Mouse (Mus musculus): ENCODE results near the gene Sgcd. TPM values are rescaled to one million over a fixed set of nuclear protein-coding genes. Genes with fewer than 3 reads are reported as not detected.
A peak's percentile ranks its signal among the peaks of the same experiment; 100 is the strongest.

Gene Sgcd
- total RNA-seq (2014; rRNA removed) (40.6 and 51.3 TPM in 2 replicates), polyA plus RNA-seq (2015; fragmentation: Nextera tagmentation; extraction: Ambion mirVana) (4.0 and 4.6 TPM in 2 replicates)

DNA sequence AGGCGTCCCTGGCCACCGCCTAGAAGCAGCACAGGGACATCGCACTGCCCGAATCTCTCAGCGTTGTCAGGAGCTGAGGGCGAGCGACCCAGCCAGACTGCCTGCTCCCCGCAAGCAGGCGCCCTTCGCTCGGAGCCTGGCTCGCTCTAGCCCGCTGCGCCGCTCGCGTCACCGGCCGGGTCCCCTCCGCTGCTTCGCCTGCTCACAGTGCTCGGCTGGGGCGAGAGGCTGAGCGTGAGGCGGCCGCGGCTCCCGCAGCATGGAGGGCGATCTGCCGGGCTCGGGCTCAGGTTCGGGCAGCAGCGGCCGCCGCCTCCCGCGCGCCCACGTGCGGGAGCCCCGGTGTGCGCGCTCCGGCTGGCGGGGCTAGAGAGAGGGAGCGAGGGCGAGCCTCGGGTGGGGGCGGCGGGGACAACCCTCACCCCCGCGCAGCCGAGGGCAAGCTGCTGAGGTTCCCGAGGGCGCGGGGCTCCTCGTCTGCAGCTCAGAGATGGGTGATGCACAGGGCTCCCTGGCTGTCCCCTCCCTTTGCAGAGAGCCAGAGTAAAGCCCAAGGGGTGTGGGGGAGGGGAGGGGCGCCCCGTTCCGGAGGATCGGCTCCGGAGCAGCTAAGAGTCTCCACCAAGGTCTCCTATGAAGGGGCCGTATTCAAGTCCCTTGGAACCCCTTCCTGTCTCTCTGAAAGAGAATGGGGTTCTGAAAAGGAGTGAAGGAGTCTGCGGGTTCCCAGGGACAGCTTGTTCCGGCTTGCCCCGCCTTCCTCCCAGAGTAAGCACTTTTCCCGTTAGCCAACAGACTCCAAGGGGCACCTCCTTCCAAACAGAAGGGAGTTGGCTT is at the start of gene Sgcd:
Gene Sgcd, minus strand, starts transcription at position 273 of the 837 bp plus-strand sequence.
- H3K27ac ChIP-seq (ENCODE audit: low read depth, low read length): peak within 1 kb of the TSS; percentile 72
- 2% methylated on average over 65 of the region's 67 CpGs for WGBS

DNA sequence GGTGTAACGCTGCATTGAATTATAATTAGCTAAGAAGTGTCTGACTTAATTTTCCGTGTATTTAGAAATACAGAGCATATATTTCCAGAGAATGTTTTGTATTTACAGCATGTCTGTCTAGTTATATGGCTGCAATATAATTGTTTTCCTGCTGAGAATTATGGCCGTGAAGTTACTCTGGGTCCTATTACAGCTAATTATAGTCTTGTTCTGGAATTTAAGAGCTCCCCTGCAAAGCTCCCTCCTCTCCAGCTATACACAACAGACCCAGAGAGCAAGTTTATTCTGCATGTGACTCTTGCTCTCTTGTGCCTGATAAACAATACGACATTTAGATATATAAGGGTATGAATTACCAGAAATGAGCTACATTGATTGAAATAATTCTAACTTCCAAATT is 49.3 kb upstream of the Sgcd start:
- no peaks in the 10 kb centered on the region for H3K9me3 ChIP-seq (ENCODE audit: low read length)
- H3K27ac ChIP-seq (ENCODE audit: low read depth, low read length): no peak overlapping the region
- 79% methylated on average over 4 of the region's 4 CpGs for WGBS
- ATAC-seq (ENCODE audit: low FRiP score): no peak
- H3K4me2 ChIP-seq (ENCODE audit: low read depth, low read length, poor library complexity, severe bottlenecking): no peak overlapping the region
- no peaks in the 10 kb centered on the region for H3K36me3 ChIP-seq (ENCODE audit: insufficient read depth, low read length)
- no peak overlapping the region for H3K9ac ChIP-seq (replicated peaks; ENCODE audit: low read length, poor library complexity, severe bottlenecking)
- TF ChIP-seq CTCF (IDR thresholded peaks at IDR 0.05): no peak
- H3K4me1 ChIP-seq (ENCODE audit: insufficient read depth, low read length): no peaks in the 10 kb centered on the region
- H3K27me3 ChIP-seq (ENCODE audit: insufficient read depth, low read length): no peaks in the 10 kb centered on the region
- no peak for DNase-seq (ENCODE audit: low spot score)
- H3K4me3 ChIP-seq (ENCODE audit: low read depth, low read length): no peak overlapping the region

More for the DNA sequence above, at the start of gene Sgcd:
- peak within 1 kb of the TSS; percentile 71 for H3K9ac ChIP-seq (replicated peaks; ENCODE audit: low read length, poor library complexity, severe bottlenecking)
- H3K27me3 ChIP-seq (ENCODE audit: insufficient read depth, low read length): no peaks in the 10 kb centered on the region
- TF ChIP-seq CTCF (IDR thresholded peaks at IDR 0.05): no peak
- peak within 1 kb of the TSS; percentile 69 for H3K4me3 ChIP-seq (ENCODE audit: low read depth, low read length)
- ATAC-seq (ENCODE audit: low FRiP score) (peak; percentile 84), DNase-seq (ENCODE audit: low spot score) (peak; percentile 52)
- peak within 1 kb of the TSS; percentile 75 for H3K4me2 ChIP-seq (ENCODE audit: low read depth, low read length, poor library complexity, severe bottlenecking)
- H3K9me3 ChIP-seq (ENCODE audit: low read length): no peaks in the 10 kb centered on the region
- H3K4me1 ChIP-seq (ENCODE audit: insufficient read depth, low read length): no peaks in the 10 kb centered on the region
- no peaks in the 10 kb centered on the region for H3K36me3 ChIP-seq (ENCODE audit: insufficient read depth, low read length)

DNA sequence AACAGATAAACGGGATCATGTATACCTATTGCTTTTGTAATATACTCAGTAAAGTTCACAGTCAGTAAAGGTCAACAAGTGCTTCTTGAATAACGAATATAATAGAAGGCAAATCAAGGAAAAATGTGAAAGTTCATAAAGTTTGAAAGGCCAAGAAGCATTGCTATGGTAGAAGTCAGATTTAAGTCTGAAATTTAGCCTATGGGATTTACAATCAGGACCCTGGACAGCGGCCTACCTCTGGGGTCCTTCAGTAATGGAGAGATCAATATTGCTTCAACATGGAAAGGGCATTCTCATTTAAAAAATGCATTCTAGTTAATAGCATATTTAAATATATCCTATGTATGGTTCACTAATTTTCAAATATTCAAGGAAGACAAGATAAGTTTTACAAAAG is 24.1 kb upstream of the Sgcd start:
- Histone ChIP-seq H3K4me1 (ENCODE audit: insufficient read depth, low read length) (no peaks in the 10 kb centered on the region), H3K9ac (replicated peaks; ENCODE audit: low read length, poor library complexity, severe bottlenecking) (no peak overlapping the region), H3K4me3 (ENCODE audit: low read depth, low read length) (no peak overlapping the region), H3K27me3 (ENCODE audit: insufficient read depth, low read length) (no peaks in the 10 kb centered on the region), H3K9me3 (ENCODE audit: low read length) (no peaks in the 10 kb centered on the region), H3K27ac (ENCODE audit: low read depth, low read length) (no peak overlapping the region), H3K4me2 (ENCODE audit: low read depth, low read length, poor library complexity, severe bottlenecking) (no peak overlapping the region), H3K36me3 (ENCODE audit: insufficient read depth, low read length) (no peaks in the 10 kb centered on the region)
- TF ChIP-seq CTCF (IDR thresholded peaks at IDR 0.05): no peak
- no peak for ATAC-seq (ENCODE audit: low FRiP score)
- DNase-seq (ENCODE audit: low spot score): no peak
- WGBS: 51% methylated on average over 3 of the region's 3 CpGs

DNA sequence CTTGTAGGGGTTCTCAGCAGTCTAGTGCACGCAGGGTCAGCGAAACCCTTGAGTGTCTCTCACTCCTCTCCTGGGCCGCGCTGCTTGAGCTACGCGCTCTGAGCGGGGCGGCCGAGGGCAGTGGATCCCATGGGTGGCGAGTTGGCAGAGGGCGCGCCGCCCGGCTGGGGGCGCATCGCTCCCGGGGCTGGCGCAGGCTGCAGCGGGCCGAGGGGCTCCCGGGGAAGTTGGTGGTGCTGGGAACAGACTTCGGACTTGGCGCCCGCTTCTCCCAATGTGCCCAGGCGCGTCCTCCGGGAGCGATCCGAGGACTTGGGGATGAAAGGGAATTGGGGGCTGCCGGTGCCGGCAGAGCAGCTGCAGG is 454 bp downstream of the Sgcd start:
- Histone ChIP-seq H3K27ac (ENCODE audit: low read depth, low read length) (peak overlapping the region; percentile 72), H3K9ac (replicated peaks; ENCODE audit: low read length, poor library complexity, severe bottlenecking) (peak overlapping the region; percentile 71), H3K4me3 (ENCODE audit: low read depth, low read length) (peak overlapping the region; percentile 69), H3K4me1 (ENCODE audit: insufficient read depth, low read length) (no peaks in the 10 kb centered on the region), H3K9me3 (ENCODE audit: low read length) (no peaks in the 10 kb centered on the region), H3K27me3 (ENCODE audit: insufficient read depth, low read length) (no peaks in the 10 kb centered on the region), H3K36me3 (ENCODE audit: insufficient read depth, low read length) (no peaks in the 10 kb centered on the region), H3K4me2 (ENCODE audit: low read depth, low read length, poor library complexity, severe bottlenecking) (peak overlapping the region; percentile 75)
- 2% methylated on average over 14 of the region's 31 CpGs for WGBS
- DNase-seq (ENCODE audit: low spot score) (no peak), ATAC-seq (ENCODE audit: low FRiP score) (peak; percentile 81)
- TF ChIP-seq CTCF (IDR thresholded peaks at IDR 0.05): peak; percentile 30

DNA sequence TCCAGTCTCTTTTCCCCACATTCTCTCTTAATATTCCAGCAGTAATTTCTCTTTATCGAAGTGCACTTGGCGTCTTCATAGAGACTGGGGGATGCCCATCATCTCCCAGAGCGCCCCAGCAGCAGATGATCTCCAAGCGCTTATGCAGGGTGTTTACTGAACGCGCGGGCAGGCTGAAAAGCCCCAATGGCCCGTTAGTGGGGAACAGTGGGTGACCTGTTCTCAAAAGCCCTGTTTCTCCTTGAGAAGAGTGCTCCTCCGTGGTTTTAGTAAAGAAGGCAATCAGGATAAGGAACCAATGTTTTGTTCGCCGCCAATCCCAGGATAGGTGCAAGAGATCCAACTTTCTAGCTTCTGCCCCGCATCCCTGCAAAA is 889 bp downstream of the Sgcd start:
- H3K27ac ChIP-seq (ENCODE audit: low read depth, low read length): peak overlapping the region; percentile 72; the same call in 1 of the 2 replicates
- TF ChIP-seq CTCF (IDR thresholded peaks at IDR 0.05): no peak
- 7% methylated on average over 12 of the region's 12 CpGs for WGBS
- H3K27me3 ChIP-seq (ENCODE audit: insufficient read depth, low read length): no peaks in the 10 kb centered on the region
- no peaks in the 10 kb centered on the region for H3K9me3 ChIP-seq (ENCODE audit: low read length)
- peak overlapping the region; percentile 69 for H3K4me3 ChIP-seq (ENCODE audit: low read depth, low read length)
- peak; percentile 1 for DNase-seq (ENCODE audit: low spot score)
- no peaks in the 10 kb centered on the region for H3K4me1 ChIP-seq (ENCODE audit: insufficient read depth, low read length)
- H3K4me2 ChIP-seq (ENCODE audit: low read depth, low read length, poor library complexity, severe bottlenecking): peak overlapping the region; percentile 75
- H3K36me3 ChIP-seq (ENCODE audit: insufficient read depth, low read length): no peaks in the 10 kb centered on the region
- ATAC-seq (ENCODE audit: low FRiP score): no peak
- H3K9ac ChIP-seq (replicated peaks; ENCODE audit: low read length, poor library complexity, severe bottlenecking): peak overlapping the region; percentile 71

DNA sequence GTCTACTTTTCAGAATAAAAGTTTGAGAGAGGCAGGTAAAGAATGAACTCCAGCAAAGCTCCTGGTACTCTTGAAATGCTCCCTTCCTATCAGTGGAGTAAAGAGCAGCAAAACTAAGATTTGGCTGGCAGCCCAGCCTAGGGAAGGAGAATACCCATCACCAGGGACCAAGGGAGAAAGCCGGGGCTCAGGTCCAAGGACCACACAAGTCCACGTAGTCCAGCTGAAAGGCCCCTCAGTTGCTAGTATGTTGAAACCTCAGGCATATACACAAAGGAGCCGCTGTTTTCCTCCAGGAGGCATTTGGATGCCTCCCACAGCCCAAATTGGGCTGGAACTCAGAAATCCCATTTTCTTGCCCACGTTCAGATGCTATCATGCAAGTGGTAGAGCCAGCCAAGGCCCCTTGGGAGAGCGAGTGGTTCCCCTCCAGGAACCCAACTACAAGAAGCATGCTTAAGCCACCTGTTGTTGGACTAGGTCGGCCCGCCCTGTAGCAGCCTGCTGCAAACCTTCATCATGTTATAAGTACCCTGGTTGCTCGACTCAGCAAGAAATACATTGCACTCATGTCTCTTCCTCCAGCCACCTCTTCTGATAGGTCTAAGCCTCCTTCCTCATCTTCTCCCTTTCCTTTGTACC is 1.4 kb downstream of the Sgcd start:
- no peaks in the 10 kb centered on the region for H3K4me1 ChIP-seq (ENCODE audit: insufficient read depth, low read length)
- DNase-seq (ENCODE audit: low spot score) (peak; percentile 67), ATAC-seq (ENCODE audit: low FRiP score) (no peak)
- no peak overlapping the region for H3K27ac ChIP-seq (ENCODE audit: low read depth, low read length)
- H3K4me2 ChIP-seq (ENCODE audit: low read depth, low read length, poor library complexity, severe bottlenecking): peak overlapping the region; percentile 75
- H3K36me3 ChIP-seq (ENCODE audit: insufficient read depth, low read length): no peaks in the 10 kb centered on the region
- peak overlapping the region; percentile 71; the same call in 1 of the 2 replicates for H3K9ac ChIP-seq (replicated peaks; ENCODE audit: low read length, poor library complexity, severe bottlenecking)
- H3K9me3 ChIP-seq (ENCODE audit: low read length): no peaks in the 10 kb centered on the region
- TF ChIP-seq CTCF (IDR thresholded peaks at IDR 0.05): no peak
- peak overlapping the region; percentile 69 for H3K4me3 ChIP-seq (ENCODE audit: low read depth, low read length)
- no peaks in the 10 kb centered on the region for H3K27me3 ChIP-seq (ENCODE audit: insufficient read depth, low read length)
- 50% methylated on average over 8 of the region's 8 CpGs for WGBS
